In the genomic region with DNA sequence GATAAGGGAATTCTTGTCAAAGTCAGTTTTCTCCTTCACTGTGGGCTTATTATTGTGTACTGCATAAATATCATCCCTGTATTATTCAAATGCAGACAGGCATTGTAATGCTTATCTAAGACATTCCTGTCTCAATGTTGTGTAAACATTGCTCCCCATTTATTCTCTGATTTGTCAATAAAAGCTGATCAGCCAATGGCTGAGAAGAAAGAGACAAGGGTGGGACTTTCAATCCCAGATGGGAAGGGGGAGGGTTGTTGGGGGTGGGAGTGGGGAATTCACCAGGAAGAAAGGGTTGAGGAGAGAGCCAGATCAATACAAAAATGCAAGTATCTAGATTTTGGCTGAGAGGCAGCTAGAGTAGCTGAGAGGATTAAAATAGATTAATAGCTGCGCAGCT, we compare ENCODE assay signal across 26 mouse cellular contexts. TPM values are rescaled to one million over a fixed set of nuclear protein-coding genes. Genes with fewer than 3 reads are reported as not detected.
DNase-seq lines count a peak whose midpoint lies in the region; ATAC-seq and TF ChIP-seq lines count a peak whose summit lies in the region.
"Had no signal": no experiment of that assay in that cellular context is flagged by ENCODE, and none has a peak within 500 bp of the region (broad histone marks: within the 10 kb centered on the region; RNA-seq: fewer than 3 reads in every experiment).

No protein-coding gene starts in this region.

- WGBS in forebrain, embryonic 16.5 days, result 59% methylated on average over 1 of the region's 1 CpGs
- WGBS in forebrain, embryonic 12.5 days, result 59% methylated on average over 1 of the region's 1 CpGs
- WGBS in lung, embryonic 16.5 days, result 68% methylated on average over 1 of the region's 1 CpGs
- WGBS in lung, adult 2 months, result 62% methylated on average over 1 of the region's 1 CpGs

- no peak for TF ChIP-seq CTCF in lung, adult 2 months (IDR thresholded peaks at IDR 0.05; ENCODE audit: insufficient read depth, low read length)
- no peak for TF ChIP-seq CTCF in ES-Bruce4 (IDR thresholded peaks at IDR 0.05; ENCODE audit: low read depth, low read length)

- TF ChIP-seq EP300 in ES-Bruce4 (IDR thresholded peaks at IDR 0.05; ENCODE audit: insufficient read depth, low read depth, low read length), result no peak

- TF ChIP-seq POLR2A in lung, adult 2 months (IDR thresholded peaks at IDR 0.05; ENCODE audit: borderline replicate concordance, extremely low read depth, low read depth, low read length), result no peak
- TF ChIP-seq POLR2A in ES-Bruce4 (IDR thresholded peaks at IDR 0.05; ENCODE audit: insufficient read depth, low read length), result no peak

- H3K27ac ChIP-seq in forebrain, embryonic 16.5 days (ENCODE audit: low read length), result no peak overlapping the region
- H3K27ac ChIP-seq in forebrain, embryonic 12.5 days, result no peak overlapping the region
- no peak overlapping the region for H3K27ac ChIP-seq in lung, embryonic 16.5 days (ENCODE audit: low read length)
- peak overlapping the region; percentile 59; the same call in 1 of the 2 replicates for H3K27ac ChIP-seq in ES-Bruce4 (ENCODE audit: insufficient read depth, low read length)
- H3K27ac ChIP-seq: embryonic facial prominence, embryonic 10.5 days; heart, adult 2 months; hindbrain, embryonic 15.5 days had no signal

- no peak for DNase-seq in lung, adult 2 months
- peak; percentile 81 for DNase-seq in R1 (ENCODE audit: low read depth, low spot score)
- DNase-seq in adrenal gland, adult 2 months, result no peak
- DNase-seq: adrenal gland, postnatal 25 days; cerebellum, adult 2 months; cerebellum, postnatal 10 days; gastrocnemius, postnatal 14 days; heart, adult 2 months had no signal

- H3K4me3 ChIP-seq in forebrain, embryonic 16.5 days (replicated peaks; ENCODE audit: low read length), result no peak overlapping the region
- no peak overlapping the region for H3K4me3 ChIP-seq in forebrain, embryonic 12.5 days (replicated peaks)
- no peak overlapping the region for H3K4me3 ChIP-seq in lung, embryonic 16.5 days (ENCODE audit: low read length)
- H3K4me3 ChIP-seq in lung, adult 2 months (replicated peaks; ENCODE audit: extremely low read depth, low read depth, low read length), result no peak overlapping the region
- H3K4me3 ChIP-seq in ES-Bruce4 (ENCODE audit: low read depth, low read length), result no peak overlapping the region
- H3K4me3 ChIP-seq: embryonic facial prominence, embryonic 10.5 days; heart, adult 2 months; heart, embryonic 12.5 days; hindbrain, embryonic 15.5 days had no signal

- H3K4me2 ChIP-seq in forebrain, embryonic 16.5 days (ENCODE audit: low read length), result no peak overlapping the region
- no peak overlapping the region for H3K4me2 ChIP-seq in forebrain, embryonic 12.5 days
- H3K4me2 ChIP-seq in lung, embryonic 16.5 days (ENCODE audit: low read depth, low read length), result no peak overlapping the region
- H3K4me2 ChIP-seq: heart, embryonic 12.5 days; hindbrain, embryonic 15.5 days had no signal

- ATAC-seq in forebrain, embryonic 16.5 days, result peak; percentile 32; the same call in 1 of the 2 replicates
- no peak for ATAC-seq in forebrain, embryonic 12.5 days (ENCODE audit: low FRiP score)
- peak; percentile 18; the same call in 1 of the 2 replicates for ATAC-seq in lung, embryonic 16.5 days (ENCODE audit: low read depth)
- ATAC-seq: activated CD4-positive, CD25-positive, alpha-beta regulatory T cell, adult 4 months; intestine, embryonic 16.5 days had no signal

- peaks cover 4% of the 10 kb centered on the region for H3K4me1 ChIP-seq in forebrain, embryonic 16.5 days (replicated peaks; ENCODE audit: control insufficient read depth, insufficient read depth, low read length)
- H3K4me1 ChIP-seq in forebrain, embryonic 12.5 days, result peaks cover 15% of the 10 kb centered on the region
- peaks cover 4% of the 10 kb centered on the region; the same call in 1 of the 2 replicates for H3K4me1 ChIP-seq in lung, embryonic 16.5 days (replicated peaks; ENCODE audit: control insufficient read depth, insufficient read depth, low read length)
- H3K4me1 ChIP-seq in lung, adult 2 months (ENCODE audit: control insufficient read depth, insufficient read depth, low read length), result no peaks in the 10 kb centered on the region
- H3K4me1 ChIP-seq in ES-Bruce4 (ENCODE audit: control insufficient read depth, insufficient read depth, low read length), result peaks cover 2% of the 10 kb centered on the region

- H3K27me3 ChIP-seq in forebrain, embryonic 16.5 days (replicated peaks; ENCODE audit: control insufficient read depth, insufficient read depth, low read length), result peaks cover 14% of the 10 kb centered on the region
- peaks cover 42% of the 10 kb centered on the region for H3K27me3 ChIP-seq in forebrain, embryonic 12.5 days
- H3K27me3 ChIP-seq in lung, embryonic 16.5 days (ENCODE audit: control insufficient read depth, insufficient read depth, low read depth, low read length), result peaks cover 26% of the 10 kb centered on the region
- no peaks in the 10 kb centered on the region for H3K27me3 ChIP-seq in ES-Bruce4 (ENCODE audit: control insufficient read depth, insufficient read depth, low read length, poor library complexity, severe bottlenecking)
- H3K27me3 ChIP-seq: CH12.LX had no signal

- H3K9ac ChIP-seq in forebrain, embryonic 16.5 days (replicated peaks; ENCODE audit: low read depth, low read length), result no peak overlapping the region
- no peak overlapping the region for H3K9ac ChIP-seq in forebrain, embryonic 12.5 days
- no peak overlapping the region for H3K9ac ChIP-seq in lung, embryonic 16.5 days (ENCODE audit: low read length)
- H3K9ac ChIP-seq in ES-Bruce4 (ENCODE audit: low read depth, poor library complexity, severe bottlenecking), result no peak overlapping the region
- H3K9ac ChIP-seq: heart, embryonic 12.5 days; hindbrain, embryonic 15.5 days had no signal

- H3K36me3 ChIP-seq in forebrain, embryonic 16.5 days (ENCODE audit: control insufficient read depth, insufficient read depth), result 0 out of 2 replicates have a peak, but pooled peaks cover 2% of the 10 kb centered on the region
- peaks cover 15% of the 10 kb centered on the region; the same call in 1 of the 2 replicates for H3K36me3 ChIP-seq in forebrain, embryonic 12.5 days (replicated peaks)
- H3K36me3 ChIP-seq in lung, embryonic 16.5 days (ENCODE audit: control insufficient read depth, insufficient read depth, low read length), result no peaks in the 10 kb centered on the region
- no peaks in the 10 kb centered on the region for H3K36me3 ChIP-seq in ES-Bruce4 (ENCODE audit: control insufficient read depth, insufficient read depth, low read length, poor library complexity, severe bottlenecking)
- H3K36me3 ChIP-seq: embryonic facial prominence, embryonic 10.5 days; heart, embryonic 12.5 days had no signal

- no peaks in the 10 kb centered on the region for H3K9me3 ChIP-seq in forebrain, embryonic 16.5 days (ENCODE audit: control insufficient read depth, low read length)
- no peaks in the 10 kb centered on the region for H3K9me3 ChIP-seq in forebrain, embryonic 12.5 days
- H3K9me3 ChIP-seq in lung, embryonic 16.5 days (ENCODE audit: control insufficient read depth, low read length), result no peaks in the 10 kb centered on the region
- H3K9me3 ChIP-seq in ES-Bruce4 (replicated peaks; ENCODE audit: control insufficient read depth, insufficient read depth, low read length, poor library complexity, severe bottlenecking), result no peaks in the 10 kb centered on the region
- H3K9me3 ChIP-seq: hindbrain, embryonic 15.5 days had no signal

RNA-seq across cellular contexts. Expression of gene 1700037H04Rik, which starts 9.0 kb away (rescaled TPM):
- polyA plus RNA-seq in forebrain, embryonic 16.5 days (2015; fragmentation: Nextera tagmentation; extraction: Ambion mirVana), result 87.5 and 97.1 TPM in 2 replicates
- polyA plus RNA-seq in forebrain, embryonic 12.5 days (2016; fragmentation: Nextera tagmentation; extraction: Ambion mirVana), result 104 TPM in 2 replicates
- 57.9 and 63.5 TPM in 2 replicates for polyA plus RNA-seq in lung, embryonic 16.5 days (2015; fragmentation: Nextera tagmentation; extraction: Ambion mirVana)
- 67.6 and 76.4 TPM in 2 replicates for polyA plus RNA-seq in lung, adult 2 months (2012; rRNA removed)
- 74.5 and 79.8 TPM in 2 replicates for polyA plus RNA-seq in ES-Bruce4 (2011; ENCODE audit: insufficient read depth, insufficient read length, low read depth, missing spikeins)
- 100 to 1,000 TPM; 114 to 123 TPM for total RNA-seq in adrenal gland, adult 2 months (2021)
- 195 and 319 TPM in 2 replicates for polyA plus RNA-seq in adrenal gland, adult 2 months (2012; rRNA removed)

RNA-seq across cellular contexts. Expression of gene Cenpb, which starts 11.0 kb away (rescaled TPM):
- 16.0 and 16.9 TPM in 2 replicates for polyA plus RNA-seq in forebrain, embryonic 16.5 days (2015; fragmentation: Nextera tagmentation; extraction: Ambion mirVana)
- 15.3 and 16.2 TPM in 2 replicates for polyA plus RNA-seq in forebrain, embryonic 12.5 days (2016; fragmentation: Nextera tagmentation; extraction: Ambion mirVana)
- 8.4 and 9.5 TPM in 2 replicates for polyA plus RNA-seq in lung, embryonic 16.5 days (2015; fragmentation: Nextera tagmentation; extraction: Ambion mirVana)
- polyA plus RNA-seq in lung, adult 2 months (2012; rRNA removed), result 131 and 138 TPM in 2 replicates
- polyA plus RNA-seq in ES-Bruce4 (2011; ENCODE audit: insufficient read depth, insufficient read length, low read depth, missing spikeins), result 12.2 and 12.3 TPM in 2 replicates
- total RNA-seq in adrenal gland, adult 2 months (2021), result 10 to 100 TPM; 47.7 to 88.5 TPM
- 94.5 and 107 TPM in 2 replicates for polyA plus RNA-seq in adrenal gland, adult 2 months (2012; rRNA removed)

RNA-seq across cellular contexts. Expression of gene Cdc25b, which starts 17.8 kb away (rescaled TPM):
- polyA plus RNA-seq in forebrain, embryonic 16.5 days (2015; fragmentation: Nextera tagmentation; extraction: Ambion mirVana), result 33.6 and 35.9 TPM in 2 replicates
- 73.1 and 81.9 TPM in 2 replicates for polyA plus RNA-seq in forebrain, embryonic 12.5 days (2016; fragmentation: Nextera tagmentation; extraction: Ambion mirVana)
- 61.0 TPM in 2 replicates for polyA plus RNA-seq in lung, embryonic 16.5 days (2015; fragmentation: Nextera tagmentation; extraction: Ambion mirVana)
- polyA plus RNA-seq in lung, adult 2 months (2012; rRNA removed), result 34.5 and 39.1 TPM in 2 replicates
- polyA plus RNA-seq in ES-Bruce4 (2011; ENCODE audit: insufficient read depth, insufficient read length, low read depth, missing spikeins), result 26.1 and 28.8 TPM in 2 replicates
- 1 to 10 TPM; 3.4 to 5.5 TPM for total RNA-seq in adrenal gland, adult 2 months (2021)
- polyA plus RNA-seq in adrenal gland, adult 2 months (2012; rRNA removed), result 7.7 and 9.7 TPM in 2 replicates

RNA-seq across cellular contexts. Expression of gene Spef1, which starts 18.2 kb away (rescaled TPM):
- polyA plus RNA-seq in forebrain, embryonic 16.5 days (2015; fragmentation: Nextera tagmentation; extraction: Ambion mirVana), result 11.3 and 12.6 TPM in 2 replicates
- polyA plus RNA-seq in forebrain, embryonic 12.5 days (2016; fragmentation: Nextera tagmentation; extraction: Ambion mirVana), result 10.2 and 12.1 TPM in 2 replicates
- 6.5 and 8.8 TPM in 2 replicates for polyA plus RNA-seq in lung, embryonic 16.5 days (2015; fragmentation: Nextera tagmentation; extraction: Ambion mirVana)
- 16.6 and 19.2 TPM in 2 replicates for polyA plus RNA-seq in lung, adult 2 months (2012; rRNA removed)
- polyA plus RNA-seq in ES-Bruce4 (2011; ENCODE audit: insufficient read depth, insufficient read length, low read depth, missing spikeins), result 1.2 and 2.0 TPM in 2 replicates
- 1 to 10 TPM; 4.3 to 5.4 TPM for total RNA-seq in adrenal gland, adult 2 months (2021)
- 4.8 and 5.3 TPM in 2 replicates for polyA plus RNA-seq in adrenal gland, adult 2 months (2012; rRNA removed)

RNA-seq across cellular contexts. Expression of gene Gm11037, which starts 35.6 kb away (rescaled TPM):
- not detected in 2 replicates for polyA plus RNA-seq in forebrain, embryonic 16.5 days (2015; fragmentation: Nextera tagmentation; extraction: Ambion mirVana)
- polyA plus RNA-seq in forebrain, embryonic 12.5 days (2016; fragmentation: Nextera tagmentation; extraction: Ambion mirVana), result not detected in 2 replicates
- polyA plus RNA-seq in lung, embryonic 16.5 days (2015; fragmentation: Nextera tagmentation; extraction: Ambion mirVana), result not detected in 2 replicates
- polyA plus RNA-seq in lung, adult 2 months (2012; rRNA removed), result not detected in 2 replicates
- not detected in 2 replicates for polyA plus RNA-seq in ES-Bruce4 (2011; ENCODE audit: insufficient read depth, insufficient read length, low read depth, missing spikeins)
- not detected for total RNA-seq in adrenal gland, adult 2 months (2021)
- not detected in 2 replicates for polyA plus RNA-seq in adrenal gland, adult 2 months (2012; rRNA removed)
- total RNA-seq: adrenal gland, adult 18-20 months; adrenal gland, postnatal 25 days; CH12.LX; G1E; gastrocnemius, adult 18-20 months; gastrocnemius, postnatal 14 days; heart, adult 2 months; heart, postnatal 25 days had no signal
- polyA plus RNA-seq: activated CD4-positive, CD25-positive, alpha-beta regulatory T cell, adult 4 months; cerebellum, adult 2 months; embryonic facial prominence, embryonic 10.5 days; embryonic facial prominence, embryonic 14.5 days; G1E; gonadal fat pad, adult 2 months; heart, adult 2 months; heart, embryonic 12.5 days; heart, embryonic 16.5 days; hindbrain, embryonic 11.5 days; hindbrain, embryonic 15.5 days; intestine, embryonic 16.5 days had no signal
